Mouse (Mus musculus) olfactory bulb, adult 2 months (tissue): Measurements from ENCODE around the gene Sox5.

Experiments
- CTCF ChIP-seq: fragments of 200-500 bp; IDR thresholded peaks from 2 replicates; pipeline ENCODE4 v1.5.1; 2012; ENCODE audit warnings: low read depth, mild to moderate bottlenecking, low read length, moderate library complexity; ENCODE audit not compliant: insufficient read depth
- POLR2A ChIP-seq: fragments of 200-500 bp; IDR thresholded peaks from 2 replicates; pipeline ENCODE4 v1.6.1; 2012; ENCODE audit warnings: mild to moderate bottlenecking, low read depth, low read length, moderate library complexity; ENCODE audit not compliant: insufficient read depth

GRCm38 (mm10) chr6:144082297-144082696, 699.5 kb downstream of the Sox5 start:
- TF ChIP-seq CTCF: no peak
- TF ChIP-seq POLR2A: no peak
